8 mouse cellular contexts compared by ENCODE assay signal in genomic region chr15:83997550-83997949, GRCm38 (mm10).
DNase-seq lines count a peak whose midpoint lies in the region; ATAC-seq and TF ChIP-seq lines count a peak whose summit lies in the region.

No protein-coding gene starts in this region.

- H3K9ac ChIP-seq in lung, postnatal 0 days (replicated peaks; ENCODE audit: low read depth), result no peak overlapping the region
- H3K9ac ChIP-seq in stomach, postnatal 0 days (ENCODE audit: low read length), result no peak overlapping the region

- H3K4me3 ChIP-seq in lung, postnatal 0 days (ENCODE audit: low read depth, low read length), result no peak overlapping the region
- no peak overlapping the region for H3K4me3 ChIP-seq in stomach, postnatal 0 days (ENCODE audit: low read depth, low read length)

- H3K4me1 ChIP-seq in lung, postnatal 0 days (ENCODE audit: insufficient read depth, low read depth, low read length), result no peaks in the 10 kb centered on the region; the same call in 1 of the 2 replicates
- H3K4me1 ChIP-seq in stomach, postnatal 0 days (replicated peaks; ENCODE audit: control insufficient read depth, insufficient read depth), result no peaks in the 10 kb centered on the region

- peak; percentile 58 for DNase-seq in retina, postnatal 1 day
- DNase-seq in retina, embryonic 14.5 days (ENCODE audit: low spot score), result no peak
- peak; percentile 24 to 49 for DNase-seq in heart, adult 9 months (ENCODE audit: low spot score in 2 of 2)
- DNase-seq in lung, postnatal 0 days (ENCODE audit: low spot score), result peak; percentile 75
- no peak for DNase-seq in stomach, postnatal 0 days (ENCODE audit: low spot score)
- no peak for DNase-seq in left cerebral cortex, postnatal 36 days (ENCODE audit: low spot score in 2 of 2)
- DNase-seq in adrenal gland, postnatal 36 days, result no peak

- no peak overlapping the region for H3K4me2 ChIP-seq in lung, postnatal 0 days (replicated peaks; ENCODE audit: low read depth, low read length)
- H3K4me2 ChIP-seq in stomach, postnatal 0 days (replicated peaks; ENCODE audit: low read depth), result no peak overlapping the region

- TF ChIP-seq CTCF in lung, postnatal 0 days (IDR thresholded peaks at IDR 0.05), result peak; percentile 55
- TF ChIP-seq CTCF in stomach, postnatal 0 days (IDR thresholded peaks at IDR 0.05; ENCODE audit: low read depth), result peak; percentile 41

- no peak overlapping the region for H3K27ac ChIP-seq in lung, postnatal 0 days (ENCODE audit: low read length)
- no peak overlapping the region for H3K27ac ChIP-seq in stomach, postnatal 0 days (replicated peaks)

- TF ChIP-seq EP300 in lung, postnatal 0 days (IDR thresholded peaks at IDR 0.05), result no peak
- TF ChIP-seq EP300 in stomach, postnatal 0 days (optimal IDR thresholded peaks at IDR 0.05), result no peak

- ATAC-seq in lung, postnatal 0 days, result peak; percentile 85
- no peak for ATAC-seq in stomach, postnatal 0 days (ENCODE audit: low FRiP score, low TSS enrichment)
- no peak for ATAC-seq in monocyte, adult 5-6 weeks (replicated peaks; ENCODE audit: insufficient number of reproducible peaks, low FRiP score, low TSS enrichment, poor library complexity, severe bottlenecking)

- H3K36me3 ChIP-seq in lung, postnatal 0 days (ENCODE audit: insufficient read depth, low read length), result no peaks in the 10 kb centered on the region
- no peaks in the 10 kb centered on the region for H3K36me3 ChIP-seq in stomach, postnatal 0 days (ENCODE audit: control insufficient read depth, insufficient read depth, low read length)

- intact Hi-C loops in left cerebral cortex, postnatal 36 days (cut with DNase I), result no loop called here

- 26% methylated on average over 4 of the region's 4 CpGs for WGBS in lung, postnatal 0 days
- 17% methylated on average over 4 of the region's 4 CpGs for WGBS in stomach, postnatal 0 days

- H3K9me3 ChIP-seq in lung, postnatal 0 days (ENCODE audit: low read length), result no peaks in the 10 kb centered on the region
- H3K9me3 ChIP-seq in stomach, postnatal 0 days (ENCODE audit: control insufficient read depth, low read length), result no peaks in the 10 kb centered on the region

- H3K27me3 ChIP-seq in lung, postnatal 0 days (replicated peaks; ENCODE audit: insufficient read depth, low read length), result 0 out of 2 replicates have a peak, but pooled peaks cover 3% of the 10 kb centered on the region
- H3K27me3 ChIP-seq in stomach, postnatal 0 days (ENCODE audit: control insufficient read depth, insufficient read depth, low read length), result no peaks in the 10 kb centered on the region

Comparison
In these comparisons a context has a peak if more than half of its experiments do, and no peak if none do; other contexts are left out.
1. DNase-seq: peak in retina, postnatal 1 day (single experiment), heart, adult 9 months (2 of 2) and lung, postnatal 0 days (single experiment); none in retina, embryonic 14.5 days (single experiment), stomach, postnatal 0 days (single experiment), left cerebral cortex, postnatal 36 days (0 of 2) and adrenal gland, postnatal 36 days (0 of 2).